Mouse (Mus musculus): ENCODE measurements at regions not wholly inside any gene's neighbourhood (a gene's known extent, or its start where the extent isn't known, plus 50 kb on each side); places are given as distances from the start of the nearest gene placed in this dataset.

DNA sequence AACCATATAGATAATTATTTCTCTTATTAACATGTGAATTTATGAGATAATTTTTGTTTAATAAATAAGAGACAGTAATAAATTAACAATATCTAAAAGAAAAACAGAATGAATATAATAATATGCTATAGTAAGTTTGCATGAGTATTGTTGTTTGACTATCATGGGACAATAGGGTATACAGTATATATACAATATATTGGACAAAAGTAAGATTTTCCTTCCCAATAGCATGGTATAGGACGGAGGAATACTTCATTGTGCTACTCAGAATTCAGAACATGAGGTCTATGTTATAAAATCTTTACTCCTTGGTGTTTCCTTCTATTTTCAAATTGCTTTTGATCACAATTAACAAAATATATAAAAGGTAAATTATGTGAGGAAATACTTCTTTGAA lies 771.0 kb upstream of the Pcdh20 start:
- H3K27me3 ChIP-seq: no peaks in the 10 kb centered on the region
- TF ChIP-seq CTCF (IDR thresholded peaks at IDR 0.05): no peak
- ChIA-PET CTCF (no interaction called here), POLR2A (no interaction called here)
- in situ Hi-C loops (cut with MboI; ENCODE audit: low pct_unique_long_range_greater_than_20kb): no loop called here
- no peak for DNase-seq (ENCODE audit: low read depth, low spot score)
- ATAC-seq: no peak

DNA sequence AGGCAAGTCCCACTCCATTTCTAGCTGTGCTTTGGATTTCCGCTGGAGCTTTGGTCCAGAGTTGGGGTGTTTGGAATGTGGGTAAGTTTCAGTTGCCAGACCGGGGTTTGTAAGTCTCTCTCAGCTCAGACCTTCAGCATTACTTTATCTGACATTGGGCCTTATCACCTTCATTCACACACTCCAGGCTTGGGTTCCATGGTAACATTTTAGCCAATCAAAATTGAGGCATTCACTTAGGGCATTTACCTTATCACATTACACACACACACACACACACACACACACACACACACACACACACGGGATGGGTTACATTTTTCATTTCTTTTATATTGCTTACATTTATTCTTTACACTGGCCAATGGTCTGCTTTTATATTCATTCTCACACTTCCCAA lies 765.3 kb upstream of the Pcdh20 start:
- no peak for ATAC-seq
- no peak for TF ChIP-seq CTCF (IDR thresholded peaks at IDR 0.05)
- in situ Hi-C loops (cut with MboI; ENCODE audit: low pct_unique_long_range_greater_than_20kb): no loop called here
- DNase-seq (ENCODE audit: low read depth, low spot score): no peak
- ChIA-PET CTCF (no interaction called here), POLR2A (no interaction called here)
- H3K27me3 ChIP-seq: peaks cover 4% of the 10 kb centered on the region

DNA sequence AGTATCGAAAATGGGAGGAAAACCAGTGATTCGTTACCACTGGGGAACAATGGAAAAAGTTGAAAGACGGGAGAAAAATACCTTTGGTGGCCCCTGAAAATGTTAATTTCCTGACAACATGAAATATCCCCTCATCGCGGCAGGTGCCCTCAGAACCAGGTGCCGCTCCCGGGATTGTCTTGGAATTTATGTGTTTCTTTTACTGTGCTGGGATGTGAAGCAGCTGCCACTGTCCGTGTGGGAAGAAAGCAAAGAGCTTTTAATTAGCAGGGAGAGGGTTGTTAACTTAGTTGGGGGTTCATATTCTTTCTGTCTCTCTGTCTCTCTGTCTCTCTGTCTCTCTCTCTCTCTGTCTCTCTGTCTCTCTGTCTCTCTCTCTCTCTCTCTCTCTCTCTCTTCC lies 759.3 kb upstream of the Pcdh20 start:
- ATAC-seq (no peak), DNase-seq (ENCODE audit: low read depth, low spot score) (no peak)
- no peak for TF ChIP-seq CTCF (IDR thresholded peaks at IDR 0.05)
- in situ Hi-C loops (cut with MboI; ENCODE audit: low pct_unique_long_range_greater_than_20kb): no loop called here
- POLR2A ChIA-PET: no interaction called here
- H3K27me3 ChIP-seq: peaks cover 4% of the 10 kb centered on the region
- CTCF ChIA-PET: no interaction called here

DNA sequence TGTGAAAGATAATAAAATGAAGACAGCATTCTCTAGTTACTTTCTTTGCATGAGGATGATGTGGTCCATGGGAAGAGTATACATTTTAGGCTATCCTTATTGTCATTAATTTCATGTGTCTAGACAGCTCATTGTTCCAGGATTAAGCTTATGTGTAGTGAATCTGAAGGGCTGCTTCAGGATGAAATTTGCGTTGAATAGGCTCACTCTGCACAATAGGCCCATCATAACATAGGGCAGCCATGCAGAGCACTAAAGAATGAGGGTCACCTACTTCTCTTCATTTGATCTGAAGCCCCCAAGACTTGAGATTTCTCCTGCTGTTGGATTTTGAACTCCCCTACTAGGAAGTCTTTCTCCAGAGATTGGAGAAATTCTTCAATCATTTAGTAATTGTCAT lies 746.2 kb upstream of the Pcdh20 start:
- ChIA-PET CTCF (no interaction called here), POLR2A (no interaction called here)
- H3K27me3 ChIP-seq: no peaks in the 10 kb centered on the region
- no peak for ATAC-seq
- no peak for TF ChIP-seq CTCF (IDR thresholded peaks at IDR 0.05)
- in situ Hi-C loops (cut with MboI; ENCODE audit: low pct_unique_long_range_greater_than_20kb): no loop called here
- no peak for DNase-seq (ENCODE audit: low read depth, low spot score)

DNA sequence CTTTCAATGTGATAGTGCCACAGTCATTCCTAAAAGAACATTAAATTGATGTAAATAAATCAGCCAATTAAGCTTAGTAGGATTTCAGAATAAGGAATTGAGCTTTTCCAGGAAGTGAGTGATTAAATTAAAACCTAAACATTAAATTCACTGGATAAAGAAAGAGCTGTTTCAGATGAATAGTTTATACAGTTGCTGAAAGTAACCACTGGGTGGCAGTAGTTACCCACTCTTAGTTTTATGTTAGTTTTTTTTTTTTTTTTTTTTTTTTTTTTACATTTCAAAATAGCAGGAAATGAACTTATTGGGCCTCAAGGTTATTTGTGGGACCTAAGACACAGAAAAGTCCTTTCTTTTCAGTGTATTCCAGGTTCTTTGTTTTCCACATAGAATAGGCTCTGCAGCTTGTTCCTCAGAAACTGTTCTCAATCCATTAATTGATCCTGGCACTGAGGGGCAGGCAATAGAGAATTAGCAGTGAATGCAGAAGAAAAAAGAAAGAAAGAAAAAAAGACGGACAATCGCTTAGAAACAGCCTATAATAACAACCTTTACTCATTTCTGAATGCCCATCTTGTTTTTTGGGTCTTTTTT lies 710.3 kb upstream of the Pcdh20 start:
- TF ChIP-seq CTCF (IDR thresholded peaks at IDR 0.05): peak; percentile 14
- H3K27me3 ChIP-seq: peaks cover 9% of the 10 kb centered on the region
- ChIA-PET CTCF (interaction anchor here (0.7 to 2.0 kb wide), 2 partner anchors 14 to 28 kb away, joined by 3 to 6 read pairs; no protein-coding TSS in a partner anchor), POLR2A (no interaction called here)
- in situ Hi-C loops (cut with MboI; ENCODE audit: low pct_unique_long_range_greater_than_20kb): no loop called here
- no peak for ATAC-seq
- no peak for DNase-seq (ENCODE audit: low read depth, low spot score)

DNA sequence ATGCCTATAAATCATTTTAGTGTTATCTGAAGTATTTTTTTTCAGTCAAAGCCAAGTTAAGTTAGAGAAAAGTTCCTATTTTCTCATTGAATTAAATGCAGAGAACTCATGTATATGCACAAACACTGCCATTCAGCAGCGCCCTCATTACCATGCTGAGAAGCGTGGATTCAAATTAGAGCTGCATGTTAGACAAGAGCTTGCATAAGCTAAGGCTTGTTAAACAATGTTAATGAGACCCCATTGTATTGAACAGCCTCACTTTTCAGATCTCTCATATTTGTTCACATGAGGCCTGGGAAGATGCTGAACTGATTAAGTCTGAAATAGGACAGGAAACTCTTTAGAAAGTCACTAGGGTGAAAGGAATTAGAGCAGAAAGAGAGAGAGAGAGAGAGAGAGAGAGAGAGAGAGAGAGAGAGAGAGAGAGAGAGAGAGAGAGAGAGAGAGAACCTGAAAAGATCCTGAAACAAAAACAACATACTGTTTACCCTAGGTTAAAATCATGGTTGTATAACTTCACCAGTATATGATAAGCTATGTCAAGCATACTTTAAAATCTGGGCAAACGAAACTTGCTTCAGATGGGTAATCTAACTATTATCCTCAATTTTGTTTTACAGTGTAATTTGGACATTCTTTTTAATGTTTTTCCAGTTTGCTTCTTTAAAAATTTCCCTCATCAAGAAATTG lies 671.9 kb upstream of the Pcdh20 start:
- DNase-seq (ENCODE audit: low read depth, low spot score): no peak
- TF ChIP-seq CTCF (IDR thresholded peaks at IDR 0.05): no peak
- no peaks in the 10 kb centered on the region for H3K27me3 ChIP-seq
- CTCF ChIA-PET: no interaction called here
- POLR2A ChIA-PET: no interaction called here
- in situ Hi-C loops (cut with MboI; ENCODE audit: low pct_unique_long_range_greater_than_20kb): no loop called here
- ATAC-seq: no peak

DNA sequence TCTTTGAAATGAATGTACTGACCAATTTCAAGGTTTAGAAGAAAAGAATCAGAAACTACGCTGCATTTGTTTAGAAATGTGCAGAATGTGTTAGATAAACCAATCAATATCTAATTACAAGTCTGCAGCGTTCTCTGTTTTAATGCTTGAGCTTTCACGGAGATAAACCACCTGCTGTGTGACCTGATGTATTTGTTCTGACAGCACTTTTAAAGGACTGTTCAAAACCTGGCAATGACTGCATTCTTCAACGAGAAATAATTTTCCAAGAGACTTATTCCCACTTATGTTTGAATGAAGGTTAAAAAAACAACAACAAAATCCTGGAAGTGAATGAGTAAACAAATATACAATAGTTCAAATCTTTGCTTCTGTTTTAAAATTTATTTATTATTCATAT lies 628.1 kb upstream of the Pcdh20 start:
- DNase-seq (ENCODE audit: low read depth, low spot score) (no peak), ATAC-seq (no peak)
- ChIA-PET POLR2A (no interaction called here), CTCF (no interaction called here)
- H3K27me3 ChIP-seq: peaks cover 10% of the 10 kb centered on the region
- in situ Hi-C loops (cut with MboI; ENCODE audit: low pct_unique_long_range_greater_than_20kb): no loop called here
- no peak for TF ChIP-seq CTCF (IDR thresholded peaks at IDR 0.05)

DNA sequence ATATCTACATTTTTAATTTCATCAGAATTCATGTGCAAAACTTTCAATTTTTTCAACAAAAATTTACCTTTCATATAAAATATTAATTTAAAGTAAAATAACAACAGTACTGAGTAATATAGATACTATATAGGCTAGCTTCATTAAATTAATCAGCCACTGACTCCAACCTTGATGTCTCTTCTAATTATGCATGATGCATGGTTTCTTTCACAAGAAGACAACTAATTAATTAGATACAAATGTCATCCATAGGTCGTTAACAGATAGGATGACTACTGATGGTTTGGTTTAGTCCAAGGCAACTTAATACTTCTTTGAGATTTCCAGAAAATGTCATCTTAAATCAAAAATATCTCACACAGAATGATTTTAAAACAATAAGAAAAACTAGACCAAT lies 618.5 kb upstream of the Pcdh20 start:
- ChIA-PET CTCF (no interaction called here), POLR2A (no interaction called here)
- DNase-seq (ENCODE audit: low read depth, low spot score) (no peak), ATAC-seq (no peak)
- TF ChIP-seq CTCF (IDR thresholded peaks at IDR 0.05): no peak
- no peaks in the 10 kb centered on the region for H3K27me3 ChIP-seq
- in situ Hi-C loops (cut with MboI; ENCODE audit: low pct_unique_long_range_greater_than_20kb): no loop called here

DNA sequence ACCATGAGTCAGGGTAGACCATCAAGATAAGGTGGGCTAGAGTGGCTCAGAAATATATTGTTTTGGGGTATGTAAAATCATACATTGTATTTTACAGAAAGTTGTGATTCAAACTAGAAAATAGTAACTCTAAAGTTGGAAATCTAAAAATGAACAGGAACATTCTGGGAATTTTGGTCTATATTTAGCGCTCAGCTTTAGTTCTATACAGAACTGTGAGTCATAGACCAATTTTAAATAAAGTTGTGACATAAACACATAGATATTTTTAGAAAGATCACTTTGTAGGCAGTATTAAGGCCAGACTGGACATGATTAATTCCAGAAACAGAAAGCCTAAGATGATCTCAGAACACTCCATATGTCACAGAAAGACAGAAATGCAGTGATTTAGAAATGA lies 604.8 kb upstream of the Pcdh20 start:
- ChIA-PET CTCF (no interaction called here), POLR2A (no interaction called here)
- TF ChIP-seq CTCF (IDR thresholded peaks at IDR 0.05): no peak

DNA sequence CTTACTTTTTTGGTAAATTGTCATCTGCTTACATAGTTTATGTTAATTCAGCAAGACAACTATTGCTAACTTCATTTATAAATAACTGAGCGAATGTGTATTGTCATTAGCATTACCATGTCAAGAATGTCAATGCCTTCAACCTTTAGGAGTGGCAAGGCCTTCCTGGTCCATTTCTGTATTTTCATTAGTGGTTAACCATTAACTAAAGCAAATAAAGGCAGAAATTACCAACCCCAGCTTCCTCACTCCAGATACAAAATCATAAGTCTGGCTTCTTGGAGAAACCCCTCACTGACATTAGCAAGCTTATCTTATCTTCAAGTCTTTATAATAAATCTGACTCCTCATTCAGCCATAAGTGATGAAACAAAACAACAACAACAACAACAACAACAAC lies 592.8 kb upstream of the Pcdh20 start:
- DNase-seq (ENCODE audit: low read depth, low spot score) (no peak), ATAC-seq (no peak)
- no peak for TF ChIP-seq CTCF (IDR thresholded peaks at IDR 0.05)
- ChIA-PET CTCF (no interaction called here), POLR2A (no interaction called here)
- in situ Hi-C loops (cut with MboI; ENCODE audit: low pct_unique_long_range_greater_than_20kb): no loop called here
- H3K27me3 ChIP-seq: no peaks in the 10 kb centered on the region

More for the DNA sequence above, 604.8 kb upstream of the Pcdh20 start:
- DNase-seq (ENCODE audit: low read depth, low spot score) (no peak), ATAC-seq (no peak)
- in situ Hi-C loops (cut with MboI; ENCODE audit: low pct_unique_long_range_greater_than_20kb): no loop called here
- H3K27me3 ChIP-seq: no peaks in the 10 kb centered on the region

DNA sequence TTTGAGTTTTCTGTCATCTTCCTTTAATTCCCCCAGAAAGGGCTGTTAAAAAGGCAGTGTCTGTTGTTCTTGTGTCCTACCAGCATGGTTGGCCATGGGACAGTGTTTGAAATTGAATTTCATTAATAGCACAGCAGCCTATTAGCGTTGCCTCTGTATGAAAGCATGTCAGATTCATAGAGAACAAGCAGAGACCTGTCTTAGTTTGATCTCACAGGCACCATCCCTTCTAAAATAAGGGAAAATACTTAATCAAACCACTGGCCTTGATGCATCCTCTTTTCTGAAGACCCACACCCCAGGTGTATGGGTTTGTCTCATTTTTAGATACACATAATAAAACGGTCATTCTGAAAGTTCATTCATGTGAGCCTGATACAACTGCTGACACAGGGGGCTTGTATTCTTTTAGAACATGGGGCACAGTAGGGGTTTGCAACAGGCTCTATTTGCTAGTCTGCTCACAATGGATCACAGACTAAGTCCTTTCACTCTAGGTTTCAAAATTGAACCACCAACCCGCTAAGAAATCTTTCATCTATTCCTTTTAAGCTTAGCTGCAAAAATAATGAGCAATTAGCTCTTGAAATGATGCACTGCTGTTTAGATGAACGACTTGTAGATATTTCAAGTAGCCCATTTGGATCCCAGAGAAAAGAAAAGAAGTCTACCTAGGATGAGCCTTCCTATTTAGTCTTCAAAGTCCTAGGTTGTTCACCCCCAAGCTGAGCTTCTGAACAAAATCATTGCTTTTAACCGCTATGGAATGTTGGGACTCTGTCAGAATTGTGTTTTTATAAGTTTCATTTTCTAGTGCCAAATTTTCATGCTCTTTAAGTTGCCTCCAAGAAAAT lies 591.6 kb upstream of the Pcdh20 start:
- in situ Hi-C loops (cut with MboI; ENCODE audit: low pct_unique_long_range_greater_than_20kb): no loop called here
- ChIA-PET CTCF (no interaction called here), POLR2A (no interaction called here)
- H3K27me3 ChIP-seq: no peaks in the 10 kb centered on the region
- ATAC-seq (no peak), DNase-seq (ENCODE audit: low read depth, low spot score) (no peak)
- no peak for TF ChIP-seq CTCF (IDR thresholded peaks at IDR 0.05)
